Comparison of ENCODE assay signal across 26 mouse cellular contexts in the genomic region with DNA sequence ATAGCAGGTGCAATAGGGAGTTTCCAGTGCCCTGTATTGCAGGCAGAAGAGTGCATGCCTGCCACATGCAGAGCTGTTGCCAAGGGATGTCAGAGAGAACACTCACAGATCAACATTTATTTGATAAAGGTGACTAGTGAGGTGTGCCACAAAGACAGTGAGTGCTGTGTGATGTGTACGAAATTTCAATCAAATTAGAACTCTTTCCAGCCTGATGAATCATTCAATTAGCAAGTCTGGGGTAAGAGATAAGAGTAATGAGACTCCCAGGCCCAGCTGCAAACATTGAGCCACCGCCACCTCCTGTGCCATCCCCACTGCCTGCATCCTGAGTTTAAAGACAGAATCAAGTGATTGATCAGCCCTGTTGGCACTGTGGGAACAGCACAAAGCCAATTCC. TPM values are rescaled to one million over a fixed set of nuclear protein-coding genes. Genes with fewer than 3 reads are reported as not detected.
DNase-seq lines count a peak whose midpoint lies in the region; ATAC-seq lines count a peak whose summit lies in the region.
"Had no signal": no experiment of that assay in that cellular context is flagged by ENCODE, and none has a peak within 500 bp of the region (broad histone marks: within the 10 kb centered on the region; RNA-seq: fewer than 3 reads in every experiment).

No protein-coding gene starts in this region.

- no peak for ATAC-seq in hindbrain, embryonic 13.5 days (ENCODE audit: low FRiP score)
- no peak for ATAC-seq in hindbrain, embryonic 16.5 days
- ATAC-seq in megakaryocyte progenitor cell, adult 5-6 weeks (replicated peaks; ENCODE audit: poor library complexity): peak; percentile 37; the same call in 1 of the 2 replicates
- ATAC-seq: activated CD4-positive, CD25-positive, alpha-beta regulatory T cell, adult 4 months; CD4-positive, CD25-positive, alpha-beta regulatory T cell, adult 4 months; forebrain, embryonic 13.5 days; forebrain, embryonic 15.5 days; forebrain, postnatal 0 days; Patski had no signal

- no peaks in the 10 kb centered on the region for H3K27me3 ChIP-seq in hindbrain, embryonic 13.5 days
- H3K27me3 ChIP-seq in hindbrain, embryonic 16.5 days (replicated peaks; ENCODE audit: control insufficient read depth, insufficient read depth, low read length): no peaks in the 10 kb centered on the region
- H3K27me3 ChIP-seq: CH12.LX; embryonic facial prominence, embryonic 12.5 days; forebrain, embryonic 13.5 days; forebrain, embryonic 15.5 days; Patski had no signal

- no peak for DNase-seq in thymus, postnatal 25 days
- DNase-seq in lung, postnatal 4 days: no peak
- DNase-seq: adrenal gland, adult 8-10 months; adrenal gland, postnatal 14 days; adrenal gland, postnatal 36 days; B cell, adult 2 months; cerebellum, adult 11-12 months; cerebellum, adult 2 months; cerebellum, adult 9-10 months; cerebellum, postnatal 10 days; cerebellum, postnatal 25 days; forebrain, postnatal 0 days had no signal

- no peak overlapping the region for H3K27ac ChIP-seq in hindbrain, embryonic 13.5 days
- H3K27ac ChIP-seq in hindbrain, embryonic 16.5 days (ENCODE audit: low read depth, low read length): no peak overlapping the region
- H3K27ac ChIP-seq: embryonic facial prominence, embryonic 10.5 days; embryonic facial prominence, embryonic 12.5 days; forebrain, embryonic 13.5 days; forebrain, embryonic 15.5 days had no signal

- WGBS in hindbrain, embryonic 13.5 days: 58% methylated on average over 2 of the region's 2 CpGs
- WGBS in hindbrain, embryonic 16.5 days: 75% methylated on average over 2 of the region's 2 CpGs

- H3K4me2 ChIP-seq in hindbrain, embryonic 13.5 days: no peak overlapping the region
- no peak overlapping the region for H3K4me2 ChIP-seq in hindbrain, embryonic 16.5 days (ENCODE audit: low read length)
- H3K4me2 ChIP-seq: embryonic facial prominence, embryonic 12.5 days; forebrain, embryonic 13.5 days; forebrain, embryonic 15.5 days had no signal

- peak overlapping the region; percentile 39; the same call in 1 of the 2 replicates for H3K9ac ChIP-seq in hindbrain, embryonic 13.5 days
- H3K9ac ChIP-seq in hindbrain, embryonic 16.5 days (ENCODE audit: low read depth, low read length): no peak overlapping the region
- H3K9ac ChIP-seq: embryonic facial prominence, embryonic 12.5 days; forebrain, embryonic 13.5 days; forebrain, embryonic 15.5 days; forebrain, postnatal 0 days had no signal

- peaks cover 36% of the 10 kb centered on the region for H3K36me3 ChIP-seq in hindbrain, embryonic 13.5 days
- H3K36me3 ChIP-seq in hindbrain, embryonic 16.5 days (ENCODE audit: control insufficient read depth, insufficient read depth, low read length): peaks cover 6% of the 10 kb centered on the region
- H3K36me3 ChIP-seq: forebrain, embryonic 15.5 days had no signal

- H3K9me3 ChIP-seq in hindbrain, embryonic 13.5 days: no peaks in the 10 kb centered on the region
- H3K9me3 ChIP-seq in hindbrain, embryonic 16.5 days (ENCODE audit: control insufficient read depth, low read length): no peaks in the 10 kb centered on the region
- H3K9me3 ChIP-seq: embryonic facial prominence, embryonic 10.5 days; embryonic facial prominence, embryonic 12.5 days; forebrain, embryonic 13.5 days; forebrain, embryonic 15.5 days; G1E had no signal

- H3K4me3 ChIP-seq in hindbrain, embryonic 13.5 days: no peak overlapping the region
- H3K4me3 ChIP-seq in hindbrain, embryonic 16.5 days (ENCODE audit: low read length): no peak overlapping the region
- H3K4me3 ChIP-seq: embryonic facial prominence, embryonic 10.5 days; embryonic facial prominence, embryonic 12.5 days; forebrain, embryonic 13.5 days; forebrain, embryonic 15.5 days had no signal

- H3K4me1 ChIP-seq in hindbrain, embryonic 13.5 days (replicated peaks): no peaks in the 10 kb centered on the region
- no peaks in the 10 kb centered on the region for H3K4me1 ChIP-seq in hindbrain, embryonic 16.5 days (ENCODE audit: control insufficient read depth, insufficient read depth, low read depth, low read length)
- H3K4me1 ChIP-seq: embryonic facial prominence, embryonic 10.5 days; embryonic facial prominence, embryonic 12.5 days; forebrain, embryonic 13.5 days; forebrain, embryonic 15.5 days had no signal

RNA-seq across cellular contexts. Expression of gene Hexdc, which starts 11.5 kb away (rescaled TPM):
- polyA plus RNA-seq in hindbrain, embryonic 13.5 days (2015; fragmentation: Nextera tagmentation; extraction: Ambion mirVana): 17.8 and 20.5 TPM in 2 replicates
- polyA plus RNA-seq in hindbrain, embryonic 16.5 days (2015; fragmentation: Nextera tagmentation; extraction: Ambion mirVana): 31.4 and 37.9 TPM in 2 replicates
- total RNA-seq in megakaryocyte progenitor cell, adult 5-6 weeks (2015): 2.5 and 3.8 TPM in 2 replicates
- 5.7 and 6.3 TPM in 2 replicates for total RNA-seq in megakaryocyte progenitor cell, adult 5-6 weeks (2017)

RNA-seq across cellular contexts. Expression of gene Ogfod3, which starts 11.8 kb away (rescaled TPM):
- 23.9 and 24.2 TPM in 2 replicates for polyA plus RNA-seq in hindbrain, embryonic 13.5 days (2015; fragmentation: Nextera tagmentation; extraction: Ambion mirVana)
- polyA plus RNA-seq in hindbrain, embryonic 16.5 days (2015; fragmentation: Nextera tagmentation; extraction: Ambion mirVana): 32.7 and 33.3 TPM in 2 replicates
- 14.0 and 18.3 TPM in 2 replicates for total RNA-seq in megakaryocyte progenitor cell, adult 5-6 weeks (2015)
- 5.6 and 7.4 TPM in 2 replicates for total RNA-seq in megakaryocyte progenitor cell, adult 5-6 weeks (2017)

RNA-seq across cellular contexts. Expression of gene Uts2r, which starts 32.7 kb away (rescaled TPM):
- polyA plus RNA-seq in hindbrain, embryonic 13.5 days (2015; fragmentation: Nextera tagmentation; extraction: Ambion mirVana): 0.19 and 0.30 TPM in 2 replicates
- polyA plus RNA-seq in hindbrain, embryonic 16.5 days (2015; fragmentation: Nextera tagmentation; extraction: Ambion mirVana): 0.73 and 0.89 TPM in 2 replicates
- not detected in 2 replicates for total RNA-seq in megakaryocyte progenitor cell, adult 5-6 weeks (2015)
- not detected in 2 replicates for total RNA-seq in megakaryocyte progenitor cell, adult 5-6 weeks (2017)
- total RNA-seq: adrenal gland, adult 18-20 months; adrenal gland, adult 8-10 months; adrenal gland, postnatal 14 days; adrenal gland, postnatal 36 days; CH12.LX had no signal
- polyA plus RNA-seq: activated CD4-positive, CD25-positive, alpha-beta regulatory T cell, adult 4 months; CD4-positive, CD25-positive, alpha-beta regulatory T cell, adult 4 months; embryonic facial prominence, embryonic 10.5 days; forebrain, embryonic 11.5 days; forebrain, embryonic 15.5 days; G1E; Patski had no signal

RNA-seq across cellular contexts. Expression of gene Cybc1, which starts 36.4 kb away (rescaled TPM):
- 39.3 and 42.2 TPM in 2 replicates for polyA plus RNA-seq in hindbrain, embryonic 13.5 days (2015; fragmentation: Nextera tagmentation; extraction: Ambion mirVana)
- polyA plus RNA-seq in hindbrain, embryonic 16.5 days (2015; fragmentation: Nextera tagmentation; extraction: Ambion mirVana): 36.8 and 41.0 TPM in 2 replicates
- total RNA-seq in megakaryocyte progenitor cell, adult 5-6 weeks (2015): 39.6 and 42.2 TPM in 2 replicates
- 34.5 and 40.0 TPM in 2 replicates for total RNA-seq in megakaryocyte progenitor cell, adult 5-6 weeks (2017)

RNA-seq across cellular contexts. Expression of gene Narf, which starts 44.3 kb away (rescaled TPM):
- 94.8 and 95.5 TPM in 2 replicates for polyA plus RNA-seq in hindbrain, embryonic 13.5 days (2015; fragmentation: Nextera tagmentation; extraction: Ambion mirVana)
- polyA plus RNA-seq in hindbrain, embryonic 16.5 days (2015; fragmentation: Nextera tagmentation; extraction: Ambion mirVana): 85.9 and 89.8 TPM in 2 replicates
- 11.3 and 11.9 TPM in 2 replicates for total RNA-seq in megakaryocyte progenitor cell, adult 5-6 weeks (2015)
- 21.0 and 23.9 TPM in 2 replicates for total RNA-seq in megakaryocyte progenitor cell, adult 5-6 weeks (2017)
